Mouse (Mus musculus): ENCODE measurements at regions not wholly inside any gene's neighbourhood (a gene's known extent, or its start where the extent isn't known, plus 50 kb on each side); places are given as distances from the start of the nearest gene placed in this dataset.
"Not testable (repeated sequence)": the region's sequence is repeated elsewhere in the genome, so short reads cannot be mapped to it uniquely, and the experiment has no call there.

DNA sequence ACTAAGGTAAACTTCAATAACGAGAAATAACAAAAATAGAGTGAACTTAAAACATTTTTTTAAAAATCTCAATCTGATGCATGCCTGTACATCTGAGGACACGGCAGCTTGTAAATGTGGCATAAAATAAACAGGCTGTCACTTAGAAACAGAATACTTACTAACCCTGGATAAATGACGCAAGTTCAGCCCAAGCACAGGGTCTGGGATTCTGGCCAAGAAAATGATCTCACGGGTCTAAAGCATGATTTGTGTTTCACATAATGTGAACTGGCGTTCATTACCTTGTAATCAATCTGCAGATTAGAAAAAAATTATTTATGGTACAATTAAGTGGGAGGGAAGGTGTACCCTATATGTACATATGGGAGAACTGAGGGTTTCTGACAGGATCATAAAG, 512.1 kb upstream of the Vrk2 start:
- DNase-seq (ENCODE audit: low spot score in 2 of 2): peak in 1 of 2 experiments; percentile 7
- intact Hi-C loops (cut with DNase I): no loop called here

DNA sequence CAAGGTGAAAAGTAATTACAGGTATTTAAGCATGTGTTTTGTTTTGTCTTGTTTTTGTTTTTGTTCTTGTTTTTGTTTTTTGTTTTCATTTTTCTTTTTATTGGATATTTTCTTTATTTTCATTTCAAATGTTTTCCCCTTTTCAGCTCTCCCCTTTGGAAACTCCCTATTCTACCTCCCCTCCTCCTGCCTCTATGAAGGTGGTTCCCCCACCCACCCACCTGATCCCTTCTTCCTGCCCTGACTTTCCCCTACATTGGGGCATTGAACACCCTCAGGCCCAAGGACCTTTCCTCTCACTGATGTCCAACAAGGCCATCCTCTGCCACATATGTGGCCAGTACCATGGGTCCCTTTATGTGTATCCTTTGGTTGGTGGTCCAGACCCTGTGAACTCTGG, 509.1 kb upstream of the Vrk2 start:
- no peak for DNase-seq (ENCODE audit: low spot score in 2 of 2)
- intact Hi-C loops (cut with DNase I): no loop called here

DNA sequence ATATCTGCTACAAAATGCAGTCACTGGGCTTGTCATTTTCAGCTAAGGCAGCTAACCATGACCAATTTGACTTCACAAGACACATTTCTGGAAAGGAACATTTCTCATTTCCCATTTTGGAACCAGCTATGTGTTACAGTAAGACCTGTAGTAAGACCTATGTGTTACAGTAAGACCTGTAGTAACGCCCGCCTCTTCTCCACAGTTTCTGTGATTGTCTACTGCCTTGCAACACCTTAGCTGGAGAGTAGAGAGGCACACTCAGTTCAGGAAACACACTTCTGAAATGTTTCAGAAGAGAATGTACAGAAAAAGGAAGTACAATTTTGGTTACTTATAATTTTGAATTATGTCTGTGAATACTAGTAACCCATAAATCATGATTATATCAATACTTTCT, 508.2 kb upstream of the Vrk2 start:
- DNase-seq (ENCODE audit: low spot score in 2 of 2): no peak
- intact Hi-C loops (cut with DNase I): no loop called here

DNA sequence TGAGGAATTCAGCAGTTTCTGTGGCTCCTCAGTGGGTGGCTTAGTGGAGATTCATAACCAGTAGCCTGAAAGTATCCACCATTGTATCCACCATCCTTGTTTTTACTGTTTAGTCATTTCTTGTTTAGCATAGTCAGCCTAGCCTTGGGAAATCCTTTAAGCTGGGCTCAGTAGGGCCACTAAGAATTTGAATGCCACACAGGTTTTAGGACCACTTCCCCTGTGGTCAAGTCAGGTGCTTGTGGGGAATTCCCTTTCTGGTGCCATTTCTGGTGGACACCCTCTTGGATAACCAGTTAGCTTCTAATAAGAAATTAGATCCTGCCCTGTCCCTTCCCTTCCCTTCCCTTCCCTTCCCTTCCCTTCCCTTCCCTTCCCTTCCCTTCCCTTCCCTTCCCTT, 502.8 kb upstream of the Vrk2 start:
- no peak for DNase-seq (ENCODE audit: low spot score in 2 of 2)
- intact Hi-C loops (cut with DNase I): no loop called here

DNA sequence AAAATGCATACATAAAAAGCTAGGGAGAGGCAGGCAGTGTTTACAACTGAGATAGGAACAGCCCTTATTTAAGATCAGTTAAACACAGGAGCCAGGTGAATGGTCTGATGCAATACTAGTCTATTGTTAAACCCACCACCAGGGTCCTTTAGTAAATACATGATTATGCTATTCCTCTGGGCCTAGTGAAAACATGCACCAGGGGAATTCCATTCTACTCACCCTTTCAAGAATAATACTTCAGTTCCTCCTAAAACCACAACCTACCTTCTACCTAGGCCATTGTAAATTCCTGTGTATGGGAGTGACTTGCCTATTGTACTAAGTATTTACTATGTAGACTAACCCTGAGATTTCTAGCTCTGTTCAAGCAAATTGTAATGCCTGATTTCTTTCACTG, 501.7 kb upstream of the Vrk2 start:
- DNase-seq (ENCODE audit: low spot score in 2 of 2); intact Hi-C loops (cut with DNase I): not testable (repeated sequence)

DNA sequence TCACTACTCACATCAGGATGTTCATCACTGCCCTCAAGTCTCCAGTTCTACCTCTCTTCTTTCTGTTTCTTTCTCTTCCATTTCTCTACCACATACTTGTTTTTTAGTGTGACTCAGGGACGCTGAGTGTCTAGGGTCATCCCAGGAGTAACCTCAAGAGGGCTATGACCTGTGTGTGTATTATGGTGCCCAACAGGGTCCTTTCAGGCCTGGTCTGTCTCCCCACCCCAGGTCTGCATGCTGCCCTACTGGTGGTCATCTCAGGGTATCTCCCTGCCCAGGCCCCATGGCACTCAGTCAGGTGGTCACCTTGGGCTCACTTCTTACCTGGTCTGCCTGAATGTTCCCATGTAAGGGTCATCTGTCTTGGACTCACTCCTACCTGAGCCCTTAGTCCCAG, 492.7 kb upstream of the Vrk2 start:
- no peak for DNase-seq (ENCODE audit: low spot score in 2 of 2)
- intact Hi-C loops (cut with DNase I): no loop called here

DNA sequence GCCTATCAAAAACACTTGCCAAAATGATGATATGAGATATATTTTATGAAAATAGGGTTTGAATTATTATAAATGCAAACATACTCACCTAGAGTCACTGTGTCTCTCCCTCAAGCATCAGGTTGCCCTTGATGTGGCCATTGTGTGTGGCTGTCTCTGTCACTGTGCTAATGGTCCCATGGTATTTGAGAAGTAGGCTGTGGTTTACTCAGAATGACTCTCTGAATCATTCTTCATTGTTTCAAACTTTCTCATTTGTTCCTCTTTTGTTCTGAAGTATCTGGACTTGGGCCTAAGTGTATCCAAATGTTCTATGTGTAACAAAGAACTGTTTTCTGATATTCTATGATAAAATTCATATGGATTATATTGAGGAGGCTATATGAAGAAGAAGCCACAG, 487.4 kb upstream of the Vrk2 start:
- no peak for DNase-seq (ENCODE audit: low spot score in 2 of 2)
- intact Hi-C loops (cut with DNase I): no loop called here

DNA sequence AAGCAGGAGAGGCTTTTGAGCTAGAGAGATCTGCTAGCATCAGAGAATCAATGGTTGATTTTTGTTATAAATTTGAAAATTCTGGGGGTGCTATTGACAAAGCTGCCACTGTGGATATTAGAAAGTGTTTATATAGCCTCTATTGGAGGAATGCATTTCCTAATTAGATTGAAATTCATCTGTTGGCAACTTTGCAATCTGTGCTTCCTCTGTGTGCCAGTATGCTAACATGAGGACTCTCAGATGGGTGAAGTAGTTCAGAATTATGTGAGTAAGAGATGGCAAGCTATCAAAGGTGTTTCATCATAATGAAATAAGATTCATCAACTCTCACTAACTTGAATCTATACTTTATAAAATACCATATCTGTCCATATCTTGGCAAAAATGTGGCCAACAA, 476.6 kb upstream of the Vrk2 start:
- DNase-seq (ENCODE audit: low spot score in 2 of 2): no peak

DNA sequence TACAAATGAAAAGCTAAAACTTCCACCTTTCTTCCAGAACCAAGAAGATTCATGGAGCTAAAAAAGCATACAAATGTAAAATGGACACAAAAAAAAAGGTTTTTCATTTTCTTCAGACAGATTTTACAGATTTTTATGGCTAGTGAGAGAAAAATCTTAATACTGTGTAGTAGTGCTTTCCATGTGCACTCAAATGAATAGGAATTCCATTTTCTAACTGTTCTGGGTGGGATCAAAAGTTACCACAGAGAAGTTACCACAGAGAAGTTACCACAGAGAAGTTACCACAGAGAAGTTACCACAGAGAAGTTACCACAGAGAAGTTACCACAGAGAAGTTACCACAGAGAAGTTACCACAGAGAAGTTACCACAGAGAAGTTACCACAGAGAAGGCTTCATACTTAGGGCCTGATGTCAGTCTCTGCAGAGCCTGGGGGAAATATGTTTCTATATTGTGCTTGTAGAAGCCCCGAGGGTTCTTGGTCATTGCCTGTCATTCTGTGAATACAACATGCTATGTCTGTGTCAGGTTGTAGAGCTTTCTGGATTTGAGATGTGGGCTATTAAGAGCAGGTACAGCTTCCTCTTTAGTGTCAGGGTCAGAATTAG, 433.5 kb upstream of the Vrk2 start:
- intact Hi-C loops (cut with DNase I): no loop called here
- no peak for DNase-seq (ENCODE audit: low spot score in 2 of 2)

More for the DNA sequence above, 476.6 kb upstream of the Vrk2 start:
- intact Hi-C loops (cut with DNase I): no loop called here

DNA sequence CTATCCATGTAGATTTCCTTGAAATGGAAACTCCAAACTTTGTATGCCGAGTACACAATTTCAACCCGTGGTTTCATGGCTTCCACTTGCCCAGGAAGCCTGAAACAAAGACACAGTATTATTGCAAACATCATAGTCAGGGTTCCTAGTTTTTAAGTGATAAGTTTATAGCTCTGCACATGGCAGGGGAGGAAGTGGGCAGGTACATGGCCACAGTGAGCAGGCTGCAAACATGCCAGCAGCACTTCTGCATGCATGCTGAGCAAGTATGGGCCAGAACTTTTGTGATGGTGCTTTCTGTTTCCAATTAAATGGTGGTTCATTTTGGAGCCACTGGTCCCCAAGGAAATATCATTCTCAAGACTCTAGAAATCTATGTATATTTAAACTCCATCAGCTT, 431.7 kb upstream of the Vrk2 start:
- intact Hi-C loops (cut with DNase I): no loop called here
- DNase-seq (ENCODE audit: low spot score in 2 of 2): no peak

DNA sequence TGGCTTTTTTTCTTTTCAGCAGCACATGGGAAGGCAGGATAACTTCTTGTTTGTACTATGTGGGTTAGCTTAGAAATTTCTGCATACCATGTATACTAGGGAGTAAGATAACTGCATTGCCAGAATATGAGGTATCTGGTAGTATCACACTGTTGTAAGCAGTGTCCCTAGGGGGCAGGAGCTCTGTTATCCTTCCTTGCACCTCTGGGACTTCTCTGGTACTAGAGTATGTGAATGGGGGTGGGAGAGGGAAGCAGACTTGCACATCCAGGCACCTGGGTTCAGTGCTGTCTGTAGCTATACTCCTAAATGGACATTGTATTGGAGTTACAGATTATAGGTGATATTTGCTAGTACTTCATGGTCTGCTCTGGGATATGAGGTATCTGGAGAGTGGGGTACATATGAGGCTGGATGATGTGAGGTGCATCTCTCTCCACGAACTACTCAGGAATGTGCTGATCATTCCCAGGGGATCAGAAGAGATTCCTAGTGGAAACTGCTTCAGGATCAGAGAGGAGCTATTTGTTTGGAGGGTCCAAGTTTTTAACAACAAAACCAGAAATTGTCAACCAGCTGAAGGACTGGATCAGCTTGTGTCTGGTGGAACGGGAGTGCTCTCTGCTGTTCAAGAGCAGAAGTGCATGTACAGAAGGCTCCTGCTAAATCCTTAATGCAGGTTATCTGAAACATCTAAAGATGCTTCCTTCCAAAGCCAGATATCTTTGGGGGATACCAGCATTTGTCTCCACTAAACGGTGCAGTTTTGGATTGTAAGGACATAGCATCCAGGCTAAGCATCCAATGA, 402.7 kb upstream of the Vrk2 start:
- intact Hi-C loops (cut with DNase I): loop anchor here (10.0 kb wide), 1 partner anchor 792 kb away; no protein-coding TSS in a partner anchor
- peak; percentile 78 to 85 for DNase-seq (ENCODE audit: low spot score in 2 of 2)

DNA sequence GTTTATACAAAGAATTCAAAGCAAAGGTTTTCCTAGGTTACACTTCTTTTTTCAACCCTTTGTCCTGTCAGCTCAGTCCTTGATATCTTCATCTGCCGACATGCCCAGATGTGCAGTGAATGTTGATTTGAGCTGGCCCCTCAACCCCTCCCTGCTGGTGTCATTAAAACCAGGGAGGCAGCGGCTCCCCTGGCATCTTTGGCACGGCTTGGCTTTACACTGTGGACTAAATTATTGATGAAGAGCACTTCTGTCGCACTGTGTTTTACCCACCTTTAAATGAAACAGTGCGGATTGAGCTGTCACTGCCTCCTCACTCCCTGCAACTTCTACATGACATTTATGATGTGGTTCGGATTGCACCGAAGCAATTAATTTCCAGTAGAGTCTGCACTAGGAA, 387.4 kb upstream of the Vrk2 start:
- DNase-seq (ENCODE audit: low spot score in 2 of 2): no peak
- intact Hi-C loops (cut with DNase I): no loop called here

DNA sequence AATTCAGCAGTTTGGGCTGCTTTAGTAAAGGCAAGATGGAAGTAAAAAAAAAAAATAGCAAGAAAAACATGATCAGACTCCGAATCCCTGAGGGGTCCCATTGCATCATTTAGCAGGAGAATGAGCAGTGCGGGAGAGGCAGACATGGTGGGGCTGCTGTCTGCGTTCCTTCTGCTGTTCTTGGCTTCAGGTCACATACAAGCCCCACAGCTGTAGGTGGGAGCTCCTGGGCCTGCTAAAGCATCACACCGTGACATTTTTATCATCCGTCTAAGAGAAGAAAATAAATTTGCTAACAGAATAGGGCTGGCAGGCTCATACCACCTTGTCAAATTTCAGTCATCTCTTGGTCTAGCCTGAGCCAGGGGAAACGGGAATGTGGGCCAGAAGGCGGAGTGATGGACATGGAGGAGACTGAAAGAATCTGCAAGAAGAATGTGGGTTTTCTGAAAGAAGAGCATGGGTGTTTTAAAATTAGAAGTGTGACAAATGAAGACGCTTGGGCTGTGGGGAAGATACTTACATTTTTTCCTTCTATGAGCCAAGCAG, 378.8 kb upstream of the Vrk2 start:
- peak in 1 of 2 experiments; percentile 86 for DNase-seq (ENCODE audit: low spot score in 2 of 2)
- intact Hi-C loops (cut with DNase I): no loop called here

DNA sequence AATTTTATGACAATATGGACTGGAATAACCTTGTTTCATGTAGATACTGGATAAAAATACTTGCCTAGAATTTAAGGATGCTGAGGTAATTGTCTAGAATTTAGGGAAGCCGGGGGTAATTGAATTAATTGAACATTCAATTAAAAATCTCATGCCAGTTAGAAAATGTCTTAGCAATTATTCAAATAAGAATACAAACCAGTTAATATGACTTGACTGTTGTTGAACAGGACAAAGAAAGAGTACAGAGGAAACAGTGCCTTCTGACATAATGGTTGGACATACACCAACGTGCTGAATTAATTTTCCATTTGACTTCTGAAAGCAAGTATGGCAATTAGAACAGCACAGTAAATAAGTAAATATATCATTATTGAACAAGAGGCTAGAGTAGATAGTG, 377.4 kb upstream of the Vrk2 start:
- DNase-seq (ENCODE audit: low spot score in 2 of 2): no peak
- intact Hi-C loops (cut with DNase I): no loop called here

DNA sequence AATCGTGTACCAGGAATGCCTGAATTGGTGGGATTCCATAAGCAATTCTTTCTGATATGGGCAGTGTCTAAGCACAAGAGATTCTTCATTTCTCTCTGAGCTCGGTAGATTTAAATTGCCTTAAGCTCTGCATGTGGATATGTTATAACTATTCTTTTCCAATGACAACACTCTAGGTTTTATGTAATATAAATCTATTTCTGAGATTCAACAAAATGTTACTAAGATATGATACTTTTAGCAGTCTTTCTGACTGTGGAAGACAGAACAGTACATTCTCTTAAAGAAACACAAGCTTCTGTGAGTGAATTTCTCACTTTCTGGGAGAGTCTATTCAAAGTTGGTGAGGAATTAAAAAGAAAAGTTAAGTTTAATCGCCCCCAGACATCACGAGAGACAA, 373.6 kb upstream of the Vrk2 start:
- peak in 1 of 2 experiments; percentile 56 for DNase-seq (ENCODE audit: low spot score in 2 of 2)
- intact Hi-C loops (cut with DNase I): loop anchor here (10.0 kb wide), 3 partner anchors 473 to 1113 kb away; no protein-coding TSS in a partner anchor

DNA sequence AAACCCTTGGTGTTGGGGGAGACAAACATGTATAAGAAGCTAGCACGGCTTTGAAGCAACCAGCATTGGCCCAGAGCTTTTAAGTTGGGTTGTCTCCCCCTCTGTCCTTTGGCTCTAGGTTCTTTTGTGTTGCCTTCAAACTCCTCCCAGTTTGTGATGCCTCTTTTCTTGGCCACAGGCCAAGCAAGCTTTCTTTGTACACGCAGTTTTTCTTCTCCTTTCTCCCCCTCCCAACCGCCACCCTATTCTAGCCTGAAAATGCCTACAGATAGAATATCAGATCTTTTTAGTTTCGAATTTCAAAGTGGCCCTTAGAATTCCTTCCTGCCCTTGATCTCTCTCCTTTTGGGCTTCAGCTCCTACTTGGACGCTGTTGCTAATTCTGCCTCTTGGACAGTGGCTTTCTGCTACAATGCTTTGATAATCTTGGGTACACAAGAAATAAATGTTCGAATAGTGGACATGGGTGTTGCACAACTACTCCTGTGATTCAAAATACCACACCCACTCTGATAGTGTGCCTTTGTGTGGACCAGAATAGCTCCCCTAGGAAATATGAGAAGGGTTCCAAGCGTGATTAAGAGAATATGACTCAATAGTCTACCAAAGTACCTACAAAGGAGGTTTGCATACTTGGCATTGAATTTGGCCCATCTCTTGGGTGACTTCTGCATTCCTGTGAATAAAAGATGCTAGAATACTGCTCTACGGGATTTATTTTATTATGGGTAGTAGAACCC, 369.3 kb upstream of the Vrk2 start:
- intact Hi-C loops (cut with DNase I): loop anchor here (5.0 to 10.0 kb wide), 5 partner anchors 156 to 1108 kb away; no protein-coding TSS in a partner anchor
- DNase-seq (ENCODE audit: low spot score in 2 of 2): no peak

DNA sequence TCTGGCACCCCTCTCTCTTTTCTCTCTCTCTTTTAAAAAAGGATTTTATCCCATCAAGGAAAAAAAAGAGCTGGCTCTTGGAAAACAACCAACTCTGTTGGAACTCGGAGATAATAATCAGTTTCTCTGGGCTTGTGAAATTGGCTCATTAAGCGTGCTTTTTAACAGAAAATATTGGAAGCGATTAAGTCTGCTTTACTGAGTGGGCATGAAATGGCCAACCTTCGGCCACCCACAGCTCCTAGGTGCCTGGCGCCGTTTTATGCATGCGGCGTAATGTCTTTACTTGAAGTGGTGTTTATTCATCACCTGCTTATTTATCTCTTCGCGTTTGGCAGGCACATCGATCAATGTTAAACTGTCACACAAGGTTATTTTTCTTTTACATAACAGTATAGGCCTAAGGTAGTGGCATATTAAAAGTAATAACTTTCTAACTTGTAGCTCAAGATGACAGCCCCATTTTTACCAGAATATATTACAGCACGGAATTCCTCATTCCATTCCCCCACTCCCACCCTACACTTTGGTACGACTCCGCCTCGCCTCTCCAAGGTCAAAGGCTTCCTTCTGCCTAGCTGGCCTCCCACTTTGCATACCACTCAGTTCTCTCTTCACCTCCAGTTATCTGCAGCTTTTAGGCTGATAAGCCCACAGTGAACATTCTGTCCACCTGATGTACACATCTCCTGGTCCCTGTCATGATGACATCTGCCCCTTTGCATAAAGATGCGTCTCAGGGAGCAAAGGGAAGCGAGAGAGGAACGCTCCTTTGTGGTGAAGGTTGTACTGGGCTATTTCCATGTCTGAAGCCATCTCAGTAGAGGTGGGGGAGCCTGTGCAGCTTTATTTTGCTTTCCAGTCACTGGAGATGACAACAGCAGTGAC, 368.5 kb upstream of the Vrk2 start:
- DNase-seq (ENCODE audit: low spot score in 2 of 2): no peak
- intact Hi-C loops (cut with DNase I): loop anchor here (5.0 to 10.0 kb wide), 5 partner anchors 155 to 1107 kb away; no protein-coding TSS in a partner anchor

DNA sequence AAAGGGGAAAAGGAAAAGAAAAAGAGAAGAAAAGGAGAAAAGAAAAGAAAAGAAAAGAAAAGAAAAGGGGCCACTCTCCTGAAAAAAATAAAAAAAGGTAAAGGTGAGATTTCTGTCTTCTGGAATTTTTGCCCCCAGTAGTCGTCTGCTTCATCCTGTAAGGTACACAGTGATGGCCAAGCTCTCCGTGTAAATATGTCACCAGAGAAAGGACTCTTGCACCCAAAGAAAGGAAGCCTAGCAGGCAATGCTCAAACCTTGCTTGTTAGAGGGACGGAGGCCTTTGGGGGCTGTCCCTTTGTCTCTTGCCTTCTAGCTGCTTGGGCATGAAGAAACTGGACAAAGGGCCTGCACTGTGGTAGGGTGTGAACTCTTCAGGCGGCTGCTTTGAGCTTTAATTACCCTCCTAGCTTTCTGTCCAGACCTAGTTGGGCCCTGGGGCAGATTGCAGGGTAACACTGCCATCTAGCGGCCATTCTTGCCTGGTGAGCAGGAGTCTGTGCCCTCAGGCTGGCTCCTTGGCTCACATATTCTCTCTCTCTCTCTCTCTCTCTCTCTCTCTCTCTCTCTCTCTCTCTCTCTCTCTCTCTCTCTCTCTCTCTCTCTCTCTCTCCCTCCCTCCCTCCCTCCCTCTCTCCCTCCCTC, 367.7 kb upstream of the Vrk2 start:
- intact Hi-C loops (cut with DNase I): loop anchor here (5.0 to 10.0 kb wide), 5 partner anchors 154 to 1107 kb away; no protein-coding TSS in a partner anchor

DNA sequence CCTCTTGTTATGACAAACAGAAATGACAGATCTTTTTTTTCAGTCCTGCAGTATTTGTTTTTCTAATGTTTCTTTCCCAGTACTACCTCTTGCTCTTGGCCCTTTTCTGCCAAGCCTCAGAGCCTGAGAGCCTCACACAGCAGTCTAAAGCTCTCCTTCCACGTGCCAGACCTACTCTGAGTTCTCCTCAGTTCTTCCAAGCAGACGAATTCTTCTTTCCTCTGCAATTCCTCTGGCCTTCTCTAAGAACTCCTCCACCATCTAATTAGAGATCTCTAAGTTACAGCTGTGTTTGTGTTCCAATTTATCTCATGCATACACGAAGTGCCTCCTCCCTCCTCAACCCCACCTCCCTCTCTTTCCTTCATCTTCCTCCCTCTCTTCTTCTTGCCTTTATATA, 362.4 kb upstream of the Vrk2 start:
- intact Hi-C loops (cut with DNase I): no loop called here
- DNase-seq (ENCODE audit: low spot score in 2 of 2): peak in 1 of 2 experiments; percentile 60

More for the DNA sequence above, 367.7 kb upstream of the Vrk2 start:
- peak; percentile 89 to 93 for DNase-seq (ENCODE audit: low spot score in 2 of 2)
